Mouse (Mus musculus): ENCODE measurements around the gene Plod1. TPM values are rescaled to one million over a fixed set of nuclear protein-coding genes. Genes with fewer than 3 reads are reported as not detected.
A peak's percentile ranks its signal among the peaks of the same experiment; 100 is the strongest.
"Not testable (repeated sequence)": the region's sequence is repeated elsewhere in the genome, so short reads cannot be mapped to it uniquely, and the experiment has no call there.

Gene Plod1
- total RNA-seq, 2 experiments from 2014 or later: 21.8 to 25.6 TPM

- intact Hi-C loops (cut with DNase I): loop anchor here (5.0 kb wide), 1 partner anchor 34 kb away; the partner anchor contains the start of gene Plod1
- no peak for DNase-seq
Measured at GRCm38 (mm10) chr4:147902906-147903500, 33.6 kb downstream of the Plod1 start.

DNA sequence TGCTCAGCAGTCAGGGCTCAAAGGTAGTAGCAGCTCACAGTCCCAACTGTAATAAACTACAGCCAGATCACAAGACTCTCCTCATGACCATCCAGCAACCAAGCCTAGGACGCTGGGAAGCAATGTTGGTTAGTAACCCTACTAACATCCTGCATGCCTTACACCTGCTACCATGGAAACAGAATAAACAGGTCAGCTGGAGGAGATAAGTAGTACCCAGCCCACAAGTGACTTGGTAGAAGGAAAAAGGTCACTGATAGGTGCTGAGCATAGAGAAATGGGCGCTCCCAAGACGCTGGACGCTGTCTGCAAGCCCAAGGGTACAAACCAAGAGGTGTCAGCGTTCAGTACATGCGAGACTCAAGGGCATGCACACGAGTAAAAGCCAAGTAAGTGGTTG is 36.1 kb downstream of the Plod1 start:
- intact Hi-C loops (cut with DNase I): loop anchor here (5.0 kb wide), 1 partner anchor 37 kb away; the partner anchor contains the start of gene Plod1
- DNase-seq: no peak

DNA sequence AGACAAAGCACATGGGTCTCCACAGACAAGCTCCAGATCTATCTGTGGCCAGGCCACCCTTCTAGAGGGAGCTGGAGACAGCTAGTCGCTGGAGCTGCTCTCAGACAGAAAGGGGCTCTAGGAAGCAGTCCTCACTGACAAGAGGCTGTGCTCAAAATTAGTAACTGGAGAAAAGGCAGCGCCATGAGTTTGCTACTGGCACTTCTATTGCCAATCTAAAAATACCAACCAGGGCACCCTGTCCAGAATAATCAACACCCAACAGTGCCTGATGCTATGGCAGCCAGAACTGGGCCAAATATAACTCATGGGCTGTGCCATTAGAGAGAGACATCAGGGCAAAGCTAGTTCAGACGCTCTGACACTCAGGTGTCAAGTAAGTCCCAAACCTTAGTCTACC is 39.2 kb downstream of the Plod1 start:
- no peak for DNase-seq
- intact Hi-C loops (cut with DNase I): no loop called here

- intact Hi-C loops (cut with DNase I): no loop called here
- DNase-seq: no peak
Measured at GRCm38 (mm10) chr4:147896411-147896810, 40.2 kb downstream of the Plod1 start.

- DNase-seq: no peak
- intact Hi-C loops (cut with DNase I): no loop called here
Measured at GRCm38 (mm10) chr4:147895815-147896330, 40.7 kb downstream of the Plod1 start.

DNA sequence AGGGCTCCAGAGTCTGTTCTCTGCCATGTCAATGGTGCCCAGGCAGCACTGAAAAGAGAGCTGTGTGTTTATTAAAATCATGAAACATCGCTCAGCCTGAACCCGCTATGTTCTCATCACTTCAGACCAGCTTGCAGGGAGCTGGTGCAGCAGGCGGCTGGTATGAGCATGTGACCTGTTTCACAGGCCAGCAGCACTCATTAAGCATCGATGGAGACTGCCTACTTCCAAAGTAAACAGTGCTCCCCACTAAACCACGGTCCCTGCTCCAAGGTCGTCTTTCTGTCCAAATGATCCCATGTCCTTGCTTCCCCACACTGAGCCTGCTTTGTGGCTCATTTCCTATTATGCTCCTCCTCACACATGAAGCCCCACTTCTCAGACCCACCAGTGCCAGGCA is 46.2 kb downstream of the Plod1 start:
- DNase-seq: no peak
- intact Hi-C loops (cut with DNase I): no loop called here

GRCm38 (mm10) chr4:147888237-147888636 is 48.3 kb downstream of the Plod1 start:
- no peak for DNase-seq
- intact Hi-C loops (cut with DNase I): no loop called here

GRCm38 (mm10) chr4:147887277-147887676 is 49.3 kb downstream of the Plod1 start:
- no peak for DNase-seq
- intact Hi-C loops (cut with DNase I): no loop called here

GRCm38 (mm10) chr4:147886158-147886557 is 50.4 kb downstream of the Plod1 start:
- DNase-seq: no peak
- intact Hi-C loops (cut with DNase I): no loop called here

DNA sequence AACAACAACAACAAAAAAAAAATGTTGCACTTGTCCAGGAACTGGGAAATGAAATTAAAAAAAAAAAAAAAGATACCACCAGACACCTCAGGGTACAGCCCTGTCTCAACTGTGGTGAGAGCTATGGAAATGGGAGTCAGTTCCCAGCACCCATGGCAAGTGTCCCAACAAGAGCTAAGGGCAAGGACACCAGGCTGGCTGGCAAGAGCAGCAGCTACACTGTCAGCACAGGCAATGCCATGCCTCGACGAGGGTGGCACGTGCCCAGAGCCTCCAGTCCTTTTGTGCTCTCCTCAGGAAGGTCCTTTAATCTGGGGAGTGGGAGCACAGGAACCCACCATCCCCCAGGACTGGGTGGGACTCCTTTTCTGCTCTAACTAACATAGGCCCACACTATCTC is 52.4 kb downstream of the Plod1 start:
- intact Hi-C loops (cut with DNase I): no loop called here
- no peak for DNase-seq

DNA sequence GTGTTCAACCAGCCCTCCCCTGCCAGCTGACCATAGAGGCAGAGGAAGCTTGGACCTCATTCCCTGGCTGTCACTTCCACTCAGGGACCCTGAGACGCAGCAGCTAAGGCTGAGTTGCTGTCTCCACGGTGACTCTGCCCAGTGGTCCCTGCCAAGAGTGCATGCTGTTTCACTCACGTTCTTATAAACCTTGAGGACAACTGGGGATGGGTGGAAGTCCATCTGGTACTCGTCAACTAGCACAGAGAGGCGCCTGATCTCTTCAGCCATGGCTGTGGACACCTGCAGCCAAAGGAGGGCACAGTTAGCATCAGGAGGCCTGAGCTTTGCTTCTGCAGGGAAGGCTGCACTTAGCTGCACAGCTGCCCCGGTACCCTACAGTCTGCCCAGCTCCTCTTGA is 53.5 kb downstream of the Plod1 start:
- intact Hi-C loops (cut with DNase I): no loop called here

GRCm38 (mm10) chr4:147881792-147882191 is 54.8 kb downstream of the Plod1 start:
- no peak for DNase-seq
- intact Hi-C loops (cut with DNase I): no loop called here

More for the DNA sequence above, 53.5 kb downstream of the Plod1 start:
- DNase-seq: no peak

GRCm38 (mm10) chr4:147879865-147880264 is 56.7 kb downstream of the Plod1 start:
- intact Hi-C loops (cut with DNase I): no loop called here
- DNase-seq: no peak

- no peak for DNase-seq
- intact Hi-C loops (cut with DNase I): no loop called here
Measured at GRCm38 (mm10) chr4:147879456-147879855, 57.1 kb downstream of the Plod1 start.

- intact Hi-C loops (cut with DNase I): no loop called here
- DNase-seq: no peak
Measured at GRCm38 (mm10) chr4:147878537-147878936, 58.0 kb downstream of the Plod1 start.

GRCm38 (mm10) chr4:147875852-147876575 is 60.6 kb downstream of the Plod1 start:
- no peak for DNase-seq

DNA sequence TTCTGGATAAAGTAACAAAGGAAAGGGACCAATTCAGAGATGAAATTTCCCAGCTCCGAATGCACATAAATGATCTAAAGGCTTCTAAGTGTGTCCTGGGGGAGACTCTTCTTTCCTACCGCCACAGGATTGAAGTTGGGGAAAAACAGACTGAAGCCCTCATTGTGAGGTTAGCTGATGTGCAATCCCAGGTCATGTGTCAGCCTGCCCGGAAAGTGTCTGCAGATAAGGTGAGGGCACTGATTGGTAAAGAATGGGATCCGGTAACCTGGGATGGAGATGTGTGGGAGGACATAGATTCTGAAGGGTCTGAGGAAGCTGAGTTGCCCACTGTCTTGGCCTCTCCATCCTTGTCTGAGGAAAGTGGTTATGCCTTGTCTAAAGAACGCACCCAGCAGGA is 67.3 kb downstream of the Plod1 start:
- no peak for DNase-seq
- intact Hi-C loops (cut with DNase I): no loop called here

More at GRCm38 (mm10) chr4:147875852-147876575, 60.6 kb downstream of the Plod1 start:
- intact Hi-C loops (cut with DNase I): no loop called here

- DNase-seq: peak; percentile 83 to 91
- intact Hi-C loops (cut with DNase I): no loop called here
Measured at GRCm38 (mm10) chr4:147868450-147869031, 68.0 kb downstream of the Plod1 start, which contains the start of the genes Miip and Fv1. Gene Miip (minus strand): TSS chr4:147868816. Gene Fv1 (plus strand): TSS chr4:147868979.

DNA sequence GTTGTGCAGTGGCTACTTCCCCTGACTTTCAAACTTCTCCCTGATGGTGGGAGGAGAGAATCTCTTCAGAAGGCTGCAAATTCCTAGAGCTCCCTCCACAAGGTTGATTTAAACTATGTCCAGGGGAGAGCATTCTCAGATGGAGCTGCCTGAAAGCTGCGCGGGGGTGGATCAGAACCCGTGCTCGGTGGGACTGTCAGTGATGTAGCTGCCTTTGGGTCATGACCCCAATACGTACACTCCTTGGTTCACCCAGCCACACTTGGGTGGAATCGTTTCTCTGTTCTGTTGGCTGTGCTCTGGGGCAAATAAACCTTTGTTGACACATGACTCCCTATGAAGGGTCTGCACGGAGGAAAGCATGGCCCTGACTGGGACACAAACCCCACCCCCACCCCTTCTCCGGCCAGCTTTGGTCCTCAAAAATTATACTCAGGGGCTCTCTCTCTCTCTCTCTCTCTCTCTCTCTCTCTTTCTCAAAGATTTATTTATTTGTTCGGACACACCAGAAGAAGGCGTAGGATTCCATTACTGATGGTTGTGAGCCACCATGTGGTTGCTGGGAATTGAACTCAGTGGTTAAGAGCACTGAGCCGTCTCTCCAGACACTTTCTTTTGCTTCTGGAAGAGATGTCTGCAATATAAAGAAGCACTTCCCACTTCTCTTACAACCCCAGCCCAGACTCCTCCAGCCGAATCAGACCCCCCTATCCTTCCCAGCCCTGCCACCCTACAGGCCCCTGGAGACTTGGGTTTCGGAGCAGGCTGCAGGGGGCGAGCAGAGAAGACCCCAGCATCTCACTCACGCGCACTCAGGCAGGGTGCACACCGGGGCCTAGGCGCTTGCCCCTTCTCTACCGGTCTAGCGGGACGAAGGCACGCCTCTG is 68.8 kb downstream of the Plod1 start:
- DNase-seq: no peak
- intact Hi-C loops (cut with DNase I): no loop called here

DNA sequence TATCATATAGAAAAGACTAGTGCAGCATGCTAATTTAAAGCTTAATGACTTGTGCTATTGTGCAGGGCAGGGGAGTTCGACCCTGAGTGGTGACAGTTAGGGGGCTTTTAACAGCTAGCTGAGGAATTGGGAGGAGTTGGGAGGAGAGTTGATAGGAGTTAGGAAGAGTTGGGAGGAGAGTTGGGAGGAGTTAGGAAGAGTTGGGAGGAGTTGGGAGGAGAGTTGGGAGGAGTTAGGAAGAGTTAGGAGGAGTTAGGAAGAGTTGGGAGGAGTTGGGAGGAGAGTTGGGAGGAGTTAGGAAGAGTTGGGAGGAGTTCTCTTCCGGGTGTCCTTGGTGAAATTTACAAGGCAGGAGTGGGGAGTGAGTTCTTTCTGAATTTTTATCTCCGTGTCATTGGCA is 69.8 kb downstream of the Plod1 start:
- DNase-seq; intact Hi-C loops (cut with DNase I): not testable (repeated sequence)
